Mouse (Mus musculus): ENCODE data around the gene P3h4.

The P3h4 gene

GRCm38 (mm10) chr11:100408076-100408834 is 6.4 kb downstream of the P3h4 start:
- DNase-seq, result peak in 1 of 2 experiments; percentile 79

- DNase-seq, result no peak
Observed at GRCm38 (mm10) chr11:100406995-100407705, 7.5 kb downstream of the P3h4 start.

GRCm38 (mm10) chr11:100406273-100406672 is 8.4 kb downstream of the P3h4 start:
- no peak for DNase-seq

GRCm38 (mm10) chr11:100404456-100405074 is 10.1 kb downstream of the P3h4 start:
- DNase-seq, result no peak

- no peak for DNase-seq
Observed at GRCm38 (mm10) chr11:100403445-100404134, 11.0 kb downstream of the P3h4 start.

GRCm38 (mm10) chr11:100402682-100403081 is 12.0 kb downstream of the P3h4 start:
- DNase-seq, result no peak

GRCm38 (mm10) chr11:100402240-100402639 is 12.4 kb downstream of the P3h4 start:
- no peak for DNase-seq

GRCm38 (mm10) chr11:100400842-100401241 is 13.8 kb downstream of the P3h4 start:
- no peak for DNase-seq

- DNase-seq, result no peak
Observed at GRCm38 (mm10) chr11:100399727-100400538, 14.7 kb downstream of the P3h4 start.

- no peak for DNase-seq
Observed at GRCm38 (mm10) chr11:100399320-100399719, 15.3 kb downstream of the P3h4 start.

GRCm38 (mm10) chr11:100398517-100398916 is 16.1 kb downstream of the P3h4 start:
- DNase-seq, result no peak

GRCm38 (mm10) chr11:100397600-100398389 is 16.8 kb downstream of the P3h4 start, which contains the start of gene Jup:
TSS of gene Jup (minus strand) at chr11:100397763.
- peak; percentile 100 for DNase-seq

GRCm38 (mm10) chr11:100396886-100397599 is 17.6 kb downstream of the P3h4 start:
- DNase-seq, result peak; percentile 71 to 73

GRCm38 (mm10) chr11:100395861-100396631 is 18.6 kb downstream of the P3h4 start:
- DNase-seq, result peak; percentile 51 to 69

- peak; percentile 91 to 95 for DNase-seq
Observed at GRCm38 (mm10) chr11:100395200-100395599, 19.4 kb downstream of the P3h4 start.

- DNase-seq, result peak; percentile 45 to 65
Observed at GRCm38 (mm10) chr11:100394353-100395074, 20.1 kb downstream of the P3h4 start.

- no peak for DNase-seq
Observed at GRCm38 (mm10) chr11:100393733-100394132, 20.9 kb downstream of the P3h4 start.

GRCm38 (mm10) chr11:100392958-100393357 is 21.7 kb downstream of the P3h4 start:
- no peak for DNase-seq

- no peak for DNase-seq
Observed at GRCm38 (mm10) chr11:100391884-100392345, 22.7 kb downstream of the P3h4 start.
